Mouse (Mus musculus): ENCODE results near the gene Gm3448.
"Not testable (repeated sequence)": the region's sequence is repeated elsewhere in the genome, so short reads cannot be mapped to it uniquely, and the experiment has no call there.

Gene Gm3448

GRCm38 (mm10) chr17:15041175-15041729, at the start of gene Gm3448, which contains the start of the genes Ermard and Tcte3:
Gm3448 (minus strand) TSS chr17:15041537.
Ermard (plus strand) TSS chr17:15041208.
Tcte3 (minus strand) TSS chr17:15041488.
- not testable (repeated sequence) for DNase-seq (ENCODE audit: low read depth, low spot score)

- no peak for DNase-seq (ENCODE audit: low read depth, low spot score)
These were observed 47.3 kb upstream of the Gm3448 start for GRCm38 (mm10) chr17:15088591-15089001.

- DNase-seq (ENCODE audit: low read depth, low spot score): no peak
These were observed 46.8 kb upstream of the Gm3448 start for GRCm38 (mm10) chr17:15088166-15088565.

- DNase-seq (ENCODE audit: low read depth, low spot score): no peak
These were observed 43.7 kb upstream of the Gm3448 start for GRCm38 (mm10) chr17:15085006-15085405.

- DNase-seq (ENCODE audit: low read depth, low spot score): no peak
These were observed 43.0 kb upstream of the Gm3448 start for GRCm38 (mm10) chr17:15084226-15084848.

GRCm38 (mm10) chr17:15077536-15077935, 36.2 kb upstream of the Gm3448 start:
- DNase-seq (ENCODE audit: low read depth, low spot score): no peak

GRCm38 (mm10) chr17:15075033-15075432, 33.7 kb upstream of the Gm3448 start:
- no peak for DNase-seq (ENCODE audit: low read depth, low spot score)

GRCm38 (mm10) chr17:15072211-15072610, 30.9 kb upstream of the Gm3448 start:
- no peak for DNase-seq (ENCODE audit: low read depth, low spot score)

- no peak for DNase-seq (ENCODE audit: low read depth, low spot score)
These were observed 27.8 kb upstream of the Gm3448 start for GRCm38 (mm10) chr17:15069124-15069523.

GRCm38 (mm10) chr17:15068040-15068792, 26.9 kb upstream of the Gm3448 start:
- DNase-seq (ENCODE audit: low read depth, low spot score): no peak

- no peak for DNase-seq (ENCODE audit: low read depth, low spot score)
These were observed 25.6 kb upstream of the Gm3448 start for GRCm38 (mm10) chr17:15066911-15067310.

GRCm38 (mm10) chr17:15066066-15066465, 24.7 kb upstream of the Gm3448 start:
- DNase-seq (ENCODE audit: low read depth, low spot score): no peak

GRCm38 (mm10) chr17:15065391-15066024, 24.2 kb upstream of the Gm3448 start:
- peak; percentile 64 for DNase-seq (ENCODE audit: low read depth, low spot score)

GRCm38 (mm10) chr17:15060356-15060755, 19.0 kb upstream of the Gm3448 start:
- no peak for DNase-seq (ENCODE audit: low read depth, low spot score)

GRCm38 (mm10) chr17:15059646-15060045, 18.3 kb upstream of the Gm3448 start:
- DNase-seq (ENCODE audit: low read depth, low spot score): no peak

GRCm38 (mm10) chr17:15058161-15058591, 16.8 kb upstream of the Gm3448 start:
- DNase-seq (ENCODE audit: low read depth, low spot score): no peak

GRCm38 (mm10) chr17:15055925-15056324, 14.6 kb upstream of the Gm3448 start:
- no peak for DNase-seq (ENCODE audit: low read depth, low spot score)

- DNase-seq (ENCODE audit: low read depth, low spot score): not testable (repeated sequence)
These were observed 12.5 kb upstream of the Gm3448 start for GRCm38 (mm10) chr17:15053829-15054200.

GRCm38 (mm10) chr17:15053183-15053828, 12.0 kb upstream of the Gm3448 start:
- not testable (repeated sequence) for DNase-seq (ENCODE audit: low read depth, low spot score)

- DNase-seq (ENCODE audit: low read depth, low spot score): not testable (repeated sequence)
These were observed 11.4 kb upstream of the Gm3448 start for GRCm38 (mm10) chr17:15052766-15053165.

GRCm38 (mm10) chr17:15050338-15050737, 9.0 kb upstream of the Gm3448 start:
- DNase-seq (ENCODE audit: low read depth, low spot score): not testable (repeated sequence)

GRCm38 (mm10) chr17:15040455-15040854, 882 bp downstream of the Gm3448 start:
- not testable (repeated sequence) for DNase-seq (ENCODE audit: low read depth, low spot score)
